Mouse (Mus musculus) left cerebral cortex, postnatal 4 days (tissue): ENCODE measurements at regions not wholly inside any gene's neighbourhood (a gene's known extent, or its start where the extent isn't known, plus 50 kb on each side); places are given as distances from the start of the nearest gene placed in this dataset.

Experiments used
- DNase-seq: peaks from one replicate; pipeline ENCODE4 v3.0.0-alpha.2; 2022
- intact Hi-C: fragments of 180-260 bp; cut with DNase I; formaldehyde crosslinking; loops from one replicate; pipeline ENCODE4 v1.15.1; 2025

DNA sequence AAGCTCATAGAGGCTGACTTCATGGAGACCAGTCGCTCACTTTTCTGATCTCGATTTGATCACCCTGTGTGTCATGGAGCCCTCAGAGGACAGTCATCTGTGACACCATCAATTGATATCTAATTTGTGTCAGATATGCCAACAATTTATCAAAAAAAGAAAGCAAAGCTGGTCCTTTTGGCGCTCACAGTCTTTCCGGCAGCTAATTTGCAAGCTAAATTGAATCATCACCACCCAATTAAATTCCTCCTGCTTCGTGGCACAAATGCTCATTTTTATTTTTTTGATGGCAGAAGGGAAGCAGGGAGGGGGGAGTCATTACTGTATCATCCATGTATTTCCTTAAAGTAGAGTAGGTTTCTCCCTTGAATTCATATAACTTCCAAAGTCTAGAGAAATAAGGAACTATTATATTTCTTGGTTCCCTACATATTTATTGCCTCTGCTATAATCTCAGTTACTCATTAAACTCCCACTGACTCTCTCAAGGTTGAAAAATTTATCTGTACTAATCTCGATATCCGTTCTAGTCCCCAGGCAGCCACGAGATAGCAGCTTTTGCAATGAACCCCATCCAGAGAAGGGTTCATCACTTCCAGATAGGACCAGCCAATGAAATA, 325.8 kb downstream of the Gpam start:
- no peak for DNase-seq
- intact Hi-C loops = no loop called here

DNA sequence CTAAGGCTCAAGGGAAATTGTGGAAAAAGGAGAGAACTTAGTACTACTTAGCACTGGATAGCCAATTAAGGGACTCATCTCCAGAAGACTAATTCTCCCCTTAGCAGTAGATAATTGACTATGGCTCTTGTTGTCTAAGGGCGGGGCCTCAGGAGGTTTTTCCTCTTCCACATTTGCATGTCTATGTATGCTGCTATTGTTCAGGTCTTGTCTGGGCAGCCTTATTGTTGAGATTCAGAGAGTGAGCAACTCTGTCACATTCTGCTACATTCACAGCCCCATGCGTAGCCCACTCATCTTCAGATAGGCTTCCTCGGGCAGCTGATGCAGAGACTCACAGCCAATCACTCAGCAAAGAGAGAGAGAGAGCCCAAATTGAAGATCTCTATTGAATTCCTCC, 339.9 kb downstream of the Gpam start:
- intact Hi-C loops = no loop called here
- no peak for DNase-seq

- intact Hi-C loops = no loop called here
- DNase-seq = no peak
Observed at GRCm38 (mm10) chr19:54783729-54784128, 343.3 kb downstream of the Gpam start.

GRCm38 (mm10) chr19:54757761-54758160, 369.3 kb downstream of the Gpam start:
- intact Hi-C loops = no loop called here
- no peak for DNase-seq

GRCm38 (mm10) chr19:54756681-54757257, 370.3 kb downstream of the Gpam start:
- intact Hi-C loops = no loop called here
- peak; percentile 17 for DNase-seq

DNA sequence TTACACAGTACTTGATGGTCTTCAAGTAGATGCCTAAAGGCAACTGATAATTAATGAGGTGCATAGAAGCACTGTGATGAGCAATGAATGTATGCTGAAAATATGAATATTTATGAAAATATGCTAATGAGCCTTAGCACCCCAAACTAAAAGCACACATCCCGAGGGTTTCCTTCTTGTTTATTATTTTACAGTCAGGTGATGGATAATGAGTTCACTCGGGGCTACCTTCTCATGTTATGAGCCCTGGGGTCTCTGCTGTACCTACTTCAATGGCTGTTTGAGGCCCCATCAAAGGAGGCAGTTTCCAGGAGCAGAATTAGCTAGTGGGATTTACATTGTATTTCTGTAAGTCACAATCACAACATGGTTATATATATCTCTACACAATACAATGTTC, 371.6 kb downstream of the Gpam start:
- intact Hi-C loops = no loop called here
- DNase-seq = no peak

DNA sequence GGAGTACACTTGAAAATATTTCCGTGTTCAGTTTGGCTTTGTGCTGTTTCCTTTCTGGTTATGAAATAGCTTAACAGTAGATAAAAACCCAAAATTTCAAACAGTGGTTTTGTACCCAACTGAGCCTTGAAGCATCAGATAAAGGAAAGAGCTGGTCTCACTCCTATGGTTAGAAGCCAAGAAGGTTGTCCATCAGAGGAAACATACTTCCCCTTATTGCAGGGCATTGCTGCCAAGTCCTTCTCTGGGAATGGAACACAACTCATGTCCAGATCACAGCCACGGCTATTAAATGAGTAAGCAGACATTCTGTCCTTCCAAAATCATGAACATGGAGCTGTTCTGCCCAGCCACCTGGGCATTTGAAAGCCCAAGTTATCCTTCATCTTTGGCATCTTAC, 393.1 kb downstream of the Gpam start:
- no peak for DNase-seq

GRCm38 (mm10) chr19:54731749-54732148, 395.3 kb downstream of the Gpam start:
- intact Hi-C loops = no loop called here

More for the DNA sequence above, 393.1 kb downstream of the Gpam start:
- intact Hi-C loops = no loop called here

DNA sequence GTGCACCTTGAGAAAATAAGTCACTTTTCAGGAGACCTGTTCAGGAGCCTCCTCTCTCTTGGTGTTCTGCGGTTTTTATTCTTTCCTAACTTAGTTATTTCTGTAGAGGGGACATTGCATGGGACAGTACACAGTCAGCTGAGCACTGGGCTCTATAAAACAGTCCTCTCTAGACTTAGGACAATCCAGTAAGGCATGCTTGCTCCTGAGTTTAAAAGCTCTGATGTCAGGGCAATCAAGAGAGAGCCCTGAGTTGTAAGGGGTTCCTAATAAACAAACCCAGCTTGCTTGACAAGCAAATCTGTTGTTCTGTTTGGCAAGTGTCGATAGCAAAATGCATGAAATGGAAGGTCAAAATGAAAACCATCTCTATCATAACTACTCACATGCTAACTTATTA, 395.7 kb downstream of the Gpam start:
- DNase-seq = no peak
- intact Hi-C loops = no loop called here

More at GRCm38 (mm10) chr19:54731749-54732148, 395.3 kb downstream of the Gpam start:
- peak; percentile 13 for DNase-seq

DNA sequence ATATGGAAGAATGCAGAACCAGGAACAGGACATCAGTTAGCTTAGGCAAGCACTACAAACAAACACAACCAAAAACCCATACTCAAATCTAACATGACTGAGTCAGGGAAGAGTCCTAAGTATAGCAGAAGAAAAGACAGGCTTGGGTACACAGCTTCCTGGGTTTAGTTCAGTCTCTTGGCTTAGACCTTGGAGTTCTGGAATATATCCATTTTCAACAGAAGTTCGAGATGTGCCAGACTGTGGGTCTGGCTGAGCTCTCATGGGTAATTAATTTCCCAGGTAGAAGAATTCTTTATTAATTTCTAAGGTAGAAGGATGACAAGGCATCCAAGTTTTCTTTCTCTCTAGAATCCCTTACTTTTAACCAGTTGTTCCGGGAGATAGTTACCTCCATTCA, 396.2 kb downstream of the Gpam start:
- intact Hi-C loops = no loop called here
- no peak for DNase-seq

- intact Hi-C loops = no loop called here
- DNase-seq = no peak
Observed at GRCm38 (mm10) chr19:54730296-54730695, 396.7 kb downstream of the Gpam start.

GRCm38 (mm10) chr19:54722091-54722490, 404.9 kb downstream of the Gpam start:
- intact Hi-C loops = no loop called here
- peak; percentile 21 for DNase-seq

GRCm38 (mm10) chr19:54697411-54697810, 429.6 kb downstream of the Gpam start:
- DNase-seq = no peak
- intact Hi-C loops = no loop called here

DNA sequence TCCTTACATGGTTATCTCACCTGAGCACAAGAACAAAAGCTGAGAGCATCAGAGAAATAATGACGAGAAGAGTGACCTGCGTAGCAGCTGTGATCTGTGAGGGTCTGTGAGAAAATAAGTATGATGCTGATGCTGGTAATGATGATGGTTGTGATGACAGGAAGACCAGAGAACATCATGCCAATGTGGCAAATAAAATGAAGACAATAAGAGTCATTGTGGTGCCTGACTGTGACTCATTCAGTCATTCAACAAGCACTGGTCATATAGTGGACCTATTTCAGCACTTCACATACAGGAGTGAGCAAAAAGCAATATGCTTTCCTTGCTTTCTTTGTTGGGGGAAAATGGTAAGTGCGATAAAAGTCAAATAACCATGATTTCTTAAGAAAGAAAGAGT, 433.3 kb downstream of the Gpam start:
- intact Hi-C loops = no loop called here
- DNase-seq = no peak

GRCm38 (mm10) chr19:54693094-54693493, 433.9 kb downstream of the Gpam start:
- intact Hi-C loops = no loop called here
- DNase-seq = no peak

GRCm38 (mm10) chr19:54691861-54692260, 435.2 kb downstream of the Gpam start:
- intact Hi-C loops = no loop called here

GRCm38 (mm10) chr19:54688630-54689029, 438.4 kb downstream of the Gpam start:
- no peak for DNase-seq
- intact Hi-C loops = no loop called here

More at GRCm38 (mm10) chr19:54691861-54692260, 435.2 kb downstream of the Gpam start:
- no peak for DNase-seq

- DNase-seq = peak; percentile 8
- intact Hi-C loops = no loop called here
Observed at GRCm38 (mm10) chr19:54685147-54685546, 441.9 kb downstream of the Gpam start.
